Mouse (Mus musculus) intestine, postnatal 0 days (tissue): ENCODE measurements around the gene Synj2. TPM values are rescaled to one million over a fixed set of nuclear protein-coding genes. Genes with fewer than 3 reads are reported as not detected.

Experiments used
- ATAC-seq: fragments of 200-750 bp; cut with Nextera tagmentation; 2 replicates; pipeline ENCODE4 v1.8.0; 2017; ENCODE audit warnings: mild to moderate bottlenecking, moderate TSS enrichment, moderate library complexity
- H3K27ac ChIP-seq: fragments of 300-500 bp; sonication (generic); 2 replicates; pipeline ENCODE4 v1.5.1; 2014; ENCODE audit warnings: mild to moderate bottlenecking, low read depth, low read length, moderate library complexity
- H3K27me3 ChIP-seq: fragments of 300-500 bp; sonication (generic); replicated peaks from 2 replicates; pipeline ENCODE4 v1.6.1; 2014; ENCODE audit warnings: low read length, mixed read lengths; ENCODE audit not compliant: control insufficient read depth, insufficient read depth
- H3K36me3 ChIP-seq: fragments of 300-500 bp; sonication (generic); 2 replicates; pipeline ENCODE4 v1.6.1; 2014; ENCODE audit warnings: mild to moderate bottlenecking, moderate library complexity; ENCODE audit not compliant: control insufficient read depth, insufficient read depth
- H3K4me1 ChIP-seq: fragments of 300-500 bp; sonication (generic); replicated peaks from 2 replicates; pipeline ENCODE4 v1.6.1; 2014; ENCODE audit warnings: antibody characterized with exemption, low read length, mixed read lengths; ENCODE audit not compliant: control insufficient read depth, insufficient read depth
- H3K4me2 ChIP-seq: fragments of 300-500 bp; sonication (generic); replicated peaks from 2 replicates; pipeline ENCODE4 v1.6.1; 2014; ENCODE audit warnings: low read depth, mild to moderate bottlenecking, moderate library complexity
- H3K4me3 ChIP-seq: fragments of 300-500 bp; sonication (generic); 2 replicates; pipeline ENCODE4 v1.5.1; 2014; ENCODE audit warnings: low read depth, low read length
- H3K9ac ChIP-seq: fragments of 300-500 bp; sonication (generic); 2 replicates; pipeline ENCODE4 v1.6.1; 2014; ENCODE audit warnings: mild to moderate bottlenecking, low read depth, low read length
- H3K9me3 ChIP-seq: fragments of 300-500 bp; sonication (generic); 2 replicates; pipeline ENCODE4 v1.6.1; 2016; ENCODE audit warnings: mixed run types; ENCODE audit not compliant: control insufficient read depth
- CTCF ChIP-seq: sonication (generic); IDR thresholded peaks from 2 replicates; pipeline ENCODE4 v1.5.1; 2016; ENCODE audit warnings: low read depth, mild to moderate bottlenecking, control low read depth, antibody characterized with exemption, moderate library complexity
- WGBS: fragments of 180-500 bp; shearing (Covaris S2); extraction: QIAGEN DNeasy Blood & Tissue Kit; methylation state at CpG from one replicate; pipeline ENCODE4 v1.1.7; 2014; 5-methylcytosine and 5-hydroxymethylcytosine counted together
- polyA plus RNA-seq: library from polyadenylated mRNA; unstranded; fragments of >200 nt; fragmentation: Nextera tagmentation; extraction: Ambion mirVana; gene quantifications from 2 replicates; pipeline ENCODE4 v1.2.1, GENCODE M21; 2015

The Synj2 gene
- polyA plus RNA-seq, 1 experiment from 2014 or later = 2.6 TPM

DNA sequence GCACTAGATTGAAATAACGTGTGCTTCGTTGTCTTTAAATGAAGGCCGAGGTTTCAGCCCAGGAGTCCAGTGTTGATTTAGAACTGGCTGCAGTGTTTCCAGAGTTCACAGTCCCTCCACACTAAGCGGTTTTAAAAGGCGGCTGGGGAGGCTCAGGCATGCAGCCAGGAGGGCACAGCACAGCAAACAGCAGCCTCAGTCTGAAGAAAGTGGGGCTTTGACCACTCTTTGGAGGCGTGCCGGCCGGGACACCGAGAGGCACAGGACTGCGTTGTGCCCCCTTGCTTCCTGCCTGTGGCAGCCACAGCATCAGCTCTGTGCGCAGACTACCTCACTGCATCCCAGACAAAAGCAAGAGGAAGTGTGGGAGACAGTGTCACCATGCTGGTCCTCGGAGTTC is 29.5 kb upstream of the Synj2 start:
- ATAC-seq = no peak
- 76% methylated on average over 12 of the region's 12 CpGs for WGBS
- H3K4me3 ChIP-seq = no peak overlapping the region
- peaks cover 61% of the 10 kb centered on the region for H3K36me3 ChIP-seq
- no peaks in the 10 kb centered on the region for H3K27me3 ChIP-seq
- no peak overlapping the region for H3K9ac ChIP-seq
- H3K4me2 ChIP-seq = no peak overlapping the region
- no peaks in the 10 kb centered on the region for H3K9me3 ChIP-seq
- TF ChIP-seq CTCF = no peak
- no peaks in the 10 kb centered on the region for H3K4me1 ChIP-seq
- no peak overlapping the region for H3K27ac ChIP-seq

GRCm38 (mm10) chr17:5912797-5913196 is 28.3 kb upstream of the Synj2 start:
- H3K27ac ChIP-seq = no peak overlapping the region
- peaks cover 64% of the 10 kb centered on the region for H3K36me3 ChIP-seq
- TF ChIP-seq CTCF = no peak
- H3K4me1 ChIP-seq = no peaks in the 10 kb centered on the region
- no peaks in the 10 kb centered on the region for H3K9me3 ChIP-seq
- ATAC-seq = no peak
- no peak overlapping the region for H3K4me2 ChIP-seq
- no peak overlapping the region for H3K4me3 ChIP-seq
- H3K27me3 ChIP-seq = no peaks in the 10 kb centered on the region
- 63% methylated on average over 4 of the region's 4 CpGs for WGBS
- no peak overlapping the region for H3K9ac ChIP-seq

GRCm38 (mm10) chr17:5914217-5914616 is 26.9 kb upstream of the Synj2 start:
- Histone ChIP-seq H3K9me3 (no peaks in the 10 kb centered on the region), H3K9ac (no peak overlapping the region), H3K4me1 (no peaks in the 10 kb centered on the region), H3K4me2 (no peak overlapping the region), H3K36me3 (peaks cover 65% of the 10 kb centered on the region), H3K4me3 (no peak overlapping the region), H3K27ac (no peak overlapping the region), H3K27me3 (no peaks in the 10 kb centered on the region)
- 64% methylated on average over 5 of the region's 5 CpGs for WGBS
- no peak for TF ChIP-seq CTCF
- no peak for ATAC-seq

GRCm38 (mm10) chr17:5921954-5922353 is 19.1 kb upstream of the Synj2 start:
- Histone ChIP-seq H3K27me3 (no peaks in the 10 kb centered on the region), H3K9ac (no peak overlapping the region), H3K27ac (no peak overlapping the region), H3K9me3 (no peaks in the 10 kb centered on the region), H3K4me1 (no peaks in the 10 kb centered on the region), H3K36me3 (peaks cover 92% of the 10 kb centered on the region), H3K4me2 (no peak overlapping the region), H3K4me3 (no peak overlapping the region)
- no peak for ATAC-seq
- 86% methylated on average over 8 of the region's 8 CpGs for WGBS
- TF ChIP-seq CTCF = no peak

- TF ChIP-seq CTCF = peak; percentile 77
- no peak overlapping the region for H3K4me2 ChIP-seq
- H3K9me3 ChIP-seq = no peaks in the 10 kb centered on the region
- no peak overlapping the region for H3K9ac ChIP-seq
- no peak overlapping the region for H3K27ac ChIP-seq
- H3K4me1 ChIP-seq = no peaks in the 10 kb centered on the region
- H3K27me3 ChIP-seq = no peaks in the 10 kb centered on the region
- peaks cover 92% of the 10 kb centered on the region for H3K36me3 ChIP-seq
- no peak overlapping the region for H3K4me3 ChIP-seq
- ATAC-seq = no peak
- 79% methylated on average over 9 of the region's 9 CpGs for WGBS
Measured at GRCm38 (mm10) chr17:5923281-5923680, 17.8 kb upstream of the Synj2 start.

- Histone ChIP-seq H3K4me2 (no peak overlapping the region), H3K36me3 (peaks cover 92% of the 10 kb centered on the region), H3K9ac (no peak overlapping the region), H3K9me3 (no peaks in the 10 kb centered on the region), H3K27ac (no peak overlapping the region), H3K4me3 (no peak overlapping the region), H3K27me3 (no peaks in the 10 kb centered on the region), H3K4me1 (no peaks in the 10 kb centered on the region)
- no peak for TF ChIP-seq CTCF
- no peak for ATAC-seq
- 78% methylated on average over 8 of the region's 8 CpGs for WGBS
Measured at GRCm38 (mm10) chr17:5924238-5924637, 16.8 kb upstream of the Synj2 start.

DNA sequence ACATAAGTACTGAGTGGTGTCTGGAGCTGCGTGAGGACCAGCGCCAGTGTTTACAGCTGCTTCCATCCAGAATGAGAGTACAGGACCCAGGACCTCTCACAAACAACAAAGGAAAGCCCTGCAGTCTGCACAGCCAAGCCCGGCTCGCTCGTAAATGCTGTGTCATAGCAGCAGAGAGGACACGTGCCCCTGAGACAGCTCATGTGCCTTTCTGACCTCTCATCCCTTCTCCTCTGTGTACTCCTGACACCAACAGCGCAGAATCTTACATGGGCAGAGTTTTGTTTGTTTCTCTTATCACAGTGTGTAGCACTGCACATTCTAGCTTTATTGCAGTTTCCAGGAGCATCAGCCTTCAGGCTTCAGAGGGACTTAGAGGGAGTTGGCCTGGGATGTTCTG is 14.4 kb upstream of the Synj2 start:
- WGBS = 40% methylated on average over 7 of the region's 7 CpGs
- H3K4me3 ChIP-seq = no peak overlapping the region
- peaks cover 87% of the 10 kb centered on the region for H3K36me3 ChIP-seq
- H3K4me1 ChIP-seq = no peaks in the 10 kb centered on the region
- H3K27ac ChIP-seq = 0 out of 2 replicates have a peak overlapping the region, but pooled peaks have one; percentile 46
- H3K9me3 ChIP-seq = no peaks in the 10 kb centered on the region
- peak; percentile 83 for ATAC-seq
- TF ChIP-seq CTCF = no peak
- no peaks in the 10 kb centered on the region for H3K27me3 ChIP-seq
- H3K4me2 ChIP-seq = no peak overlapping the region
- H3K9ac ChIP-seq = no peak overlapping the region
